Mouse (Mus musculus): ENCODE measurements around the gene Gm9125. TPM values are rescaled to one million over a fixed set of nuclear protein-coding genes. Genes with fewer than 3 reads are reported as not detected.
"Not testable (repeated sequence)": the region's sequence is repeated elsewhere in the genome, so short reads cannot be mapped to it uniquely, and the experiment has no call there.

Gm9125 gene
- not detected in 2 replicates for polyA plus RNA-seq (2014; fragmentation: Nextera tagmentation; extraction: Ambion mirVana)

DNA sequence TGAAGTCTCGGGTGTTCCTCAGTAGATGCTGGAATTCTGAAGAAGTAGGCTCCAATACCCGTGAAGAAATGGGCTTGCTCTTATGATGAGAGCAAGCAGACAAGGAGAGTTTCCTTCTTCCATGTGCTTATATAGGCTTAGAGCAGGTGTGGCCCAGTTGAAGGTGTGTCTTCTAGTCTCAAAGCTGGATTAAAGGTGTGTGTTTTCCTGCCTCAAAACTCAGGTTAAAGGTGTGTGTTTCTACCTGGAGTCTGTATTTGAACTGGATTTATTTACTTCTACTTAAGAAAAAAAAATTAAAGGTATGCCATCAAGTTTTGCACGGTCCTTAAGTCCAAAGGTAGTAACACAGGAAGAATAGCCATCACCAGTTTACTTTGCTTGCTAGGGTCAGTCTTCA lies at the start of gene Gm9125:
TSS of gene Gm9125 (minus strand) at position 101 of the 400 bp plus-strand sequence.
- not testable (repeated sequence) for H3K4me1 ChIP-seq (ENCODE audit: control insufficient read depth, insufficient read depth, low read length); H3K4me2 ChIP-seq (ENCODE audit: low read depth, low read length); H3K27ac ChIP-seq (ENCODE audit: low read depth, low read length); H3K9ac ChIP-seq (replicated peaks; ENCODE audit: low read depth, low read length); H3K4me3 ChIP-seq (ENCODE audit: low read depth, low read length); H3K27me3 ChIP-seq (ENCODE audit: control insufficient read depth, insufficient read depth, low read length); ATAC-seq (ENCODE audit: low read depth); H3K36me3 ChIP-seq (ENCODE audit: control insufficient read depth, insufficient read depth, low read length); H3K9me3 ChIP-seq (ENCODE audit: control insufficient read depth, low read length)
- whole genome bisulfite sequencing = 88% methylated on average over 1 of the region's 3 CpGs

DNA sequence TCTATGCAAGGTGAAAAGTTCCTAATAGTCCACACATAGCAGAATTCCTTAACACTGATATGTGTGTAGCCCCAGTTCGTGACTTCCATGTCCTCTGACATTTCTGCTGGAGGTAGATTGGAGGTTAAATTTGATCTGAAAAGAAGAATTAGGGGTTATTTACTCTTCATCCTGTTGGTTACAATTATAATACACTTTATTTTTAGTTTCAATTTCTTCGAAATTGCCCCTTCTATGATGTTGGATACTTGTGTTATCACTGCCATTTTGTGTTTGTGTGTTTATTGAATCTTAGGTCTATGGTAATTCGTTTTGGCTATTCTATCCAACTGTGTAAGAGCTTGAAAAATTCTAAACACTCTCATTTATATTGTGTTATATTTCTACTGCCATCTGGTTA lies 17.9 kb upstream of the Gm9125 start, which contains the start of gene Gm10697:
TSS of gene Gm10697 (minus strand) at position 101 of the 400 bp plus-strand sequence.
- not testable (repeated sequence) for H3K4me2 ChIP-seq (ENCODE audit: low read depth, low read length); H3K36me3 ChIP-seq (ENCODE audit: control insufficient read depth, insufficient read depth, low read length); H3K9me3 ChIP-seq (ENCODE audit: control insufficient read depth, low read length); H3K27me3 ChIP-seq (ENCODE audit: control insufficient read depth, insufficient read depth, low read length); H3K4me3 ChIP-seq (ENCODE audit: low read depth, low read length); H3K9ac ChIP-seq (replicated peaks; ENCODE audit: low read depth, low read length); H3K4me1 ChIP-seq (ENCODE audit: control insufficient read depth, insufficient read depth, low read length); H3K27ac ChIP-seq (ENCODE audit: low read depth, low read length); ATAC-seq (ENCODE audit: low read depth)
- WGBS = 86% methylated on average over 1 of the region's 3 CpGs

DNA sequence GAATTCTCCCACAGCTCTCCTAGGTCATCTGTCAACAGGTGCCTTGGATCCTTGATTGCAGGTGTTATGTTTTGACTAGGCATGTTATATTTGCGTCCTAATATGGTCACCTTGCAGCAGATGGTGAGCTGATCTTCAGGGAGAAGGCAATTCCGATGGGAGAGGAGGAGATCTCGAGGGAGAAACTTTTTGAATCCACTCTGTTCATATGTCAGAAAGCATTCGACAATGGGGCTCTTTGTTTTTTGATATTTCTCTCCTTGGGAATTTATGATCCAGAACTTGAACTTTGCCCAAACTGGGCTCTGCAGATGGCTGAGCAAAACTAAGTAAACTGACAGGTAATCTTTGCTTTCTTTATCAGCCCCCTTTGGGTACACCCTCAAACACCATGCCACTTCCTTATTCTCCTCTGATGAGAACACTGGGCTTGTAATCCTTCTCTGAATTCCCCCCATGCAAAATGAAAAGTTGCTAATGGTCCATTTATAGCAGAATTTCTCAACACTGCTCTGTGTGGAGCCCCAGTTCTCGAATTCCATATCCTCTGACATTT lies 5.0 kb downstream of the Gm9125 start:
- not testable (repeated sequence) for H3K27me3 ChIP-seq (ENCODE audit: control insufficient read depth, insufficient read depth, low read length)
- WGBS = no CpG with 5 or more reads among the region's 5 CpGs

DNA sequence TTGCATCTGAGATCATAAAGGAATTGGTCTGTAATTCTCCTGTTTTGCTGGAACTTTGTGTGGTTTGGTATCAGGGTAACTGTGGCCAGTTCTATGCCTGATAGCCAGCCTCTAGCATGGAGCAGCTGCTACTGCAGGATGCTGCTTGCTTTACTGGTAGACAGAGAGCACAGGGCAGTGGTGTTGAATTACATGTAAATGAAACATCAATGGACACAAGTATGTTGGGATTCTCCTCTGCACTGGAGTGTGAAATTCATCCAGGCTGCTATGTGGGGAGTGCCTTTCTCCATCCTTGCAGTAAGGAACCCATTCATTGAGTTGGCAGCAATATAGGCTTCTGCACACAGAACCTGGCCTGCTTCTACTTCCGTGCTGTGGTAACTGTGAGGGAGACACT lies 16.4 kb downstream of the Gm9125 start:
- not testable (repeated sequence) for ATAC-seq (ENCODE audit: low read depth); H3K27ac ChIP-seq (ENCODE audit: low read depth, low read length); H3K9me3 ChIP-seq (ENCODE audit: control insufficient read depth, low read length); H3K4me3 ChIP-seq (ENCODE audit: low read depth, low read length); H3K36me3 ChIP-seq (ENCODE audit: control insufficient read depth, insufficient read depth, low read length); H3K9ac ChIP-seq (replicated peaks; ENCODE audit: low read depth, low read length); H3K27me3 ChIP-seq (ENCODE audit: control insufficient read depth, insufficient read depth, low read length); H3K4me2 ChIP-seq (ENCODE audit: low read depth, low read length); H3K4me1 ChIP-seq (ENCODE audit: control insufficient read depth, insufficient read depth, low read length)
- 100% methylated on average over 1 of the region's 1 CpGs for WGBS

More for the DNA sequence above, 5.0 kb downstream of the Gm9125 start:
- not testable (repeated sequence) for H3K9me3 ChIP-seq (ENCODE audit: control insufficient read depth, low read length); H3K4me3 ChIP-seq (ENCODE audit: low read depth, low read length); H3K4me1 ChIP-seq (ENCODE audit: control insufficient read depth, insufficient read depth, low read length); ATAC-seq (ENCODE audit: low read depth); H3K4me2 ChIP-seq (ENCODE audit: low read depth, low read length); H3K27ac ChIP-seq (ENCODE audit: low read depth, low read length); H3K9ac ChIP-seq (replicated peaks; ENCODE audit: low read depth, low read length); H3K36me3 ChIP-seq (ENCODE audit: control insufficient read depth, insufficient read depth, low read length)

DNA sequence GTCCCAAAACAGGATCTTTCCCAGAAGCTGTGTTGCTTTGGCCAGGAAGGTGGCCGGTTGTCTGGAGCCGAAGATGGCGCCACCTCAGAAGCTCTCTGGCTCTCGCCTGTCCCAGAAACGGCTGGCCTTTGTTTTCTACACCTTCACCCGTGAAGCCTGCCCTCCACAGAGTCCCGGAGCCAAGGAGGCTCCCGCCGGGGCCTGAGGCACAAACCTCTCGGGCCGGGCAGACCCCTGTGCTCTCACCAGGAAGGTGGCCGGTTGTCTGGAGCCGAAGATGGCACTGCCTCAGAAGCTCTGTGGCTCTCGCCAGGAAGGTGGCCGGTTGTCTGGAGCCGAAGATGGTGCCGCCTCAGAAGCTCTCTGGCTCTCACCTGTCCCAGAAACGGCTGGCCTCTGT lies 20.3 kb downstream of the Gm9125 start:
- H3K9me3 ChIP-seq (ENCODE audit: control insufficient read depth, low read length); H3K4me2 ChIP-seq (ENCODE audit: low read depth, low read length); H3K9ac ChIP-seq (replicated peaks; ENCODE audit: low read depth, low read length); H3K36me3 ChIP-seq (ENCODE audit: control insufficient read depth, insufficient read depth, low read length); ATAC-seq (ENCODE audit: low read depth); H3K27me3 ChIP-seq (ENCODE audit: control insufficient read depth, insufficient read depth, low read length); H3K4me3 ChIP-seq (ENCODE audit: low read depth, low read length); H3K4me1 ChIP-seq (ENCODE audit: control insufficient read depth, insufficient read depth, low read length); H3K27ac ChIP-seq (ENCODE audit: low read depth, low read length): not testable (repeated sequence)
- WGBS = 95% methylated on average over 12 of the region's 18 CpGs

Other genes with a start within 250 kb of the Gm9125 start
- not detected in 2 replicates for gene Tdpoz3, start 228.9 kb downstream of the Gm9125 start, polyA plus RNA-seq (2014; fragmentation: Nextera tagmentation; extraction: Ambion mirVana)
- not detected in 2 replicates for gene Gm9117, start 111.3 kb downstream of the Gm9125 start, polyA plus RNA-seq (2014; fragmentation: Nextera tagmentation; extraction: Ambion mirVana)
- not detected in 2 replicates for gene Tdpoz5, start 93.6 kb downstream of the Gm9125 start, polyA plus RNA-seq (2014; fragmentation: Nextera tagmentation; extraction: Ambion mirVana)
- gene Gm10697, start 17.8 kb upstream of the Gm9125 start, polyA plus RNA-seq (2014; fragmentation: Nextera tagmentation; extraction: Ambion mirVana) = not detected in 2 replicates
- not detected in 2 replicates for gene Gm10696, start 123.3 kb upstream of the Gm9125 start, polyA plus RNA-seq (2014; fragmentation: Nextera tagmentation; extraction: Ambion mirVana)
- not detected in 2 replicates for gene Gm5286, start 141.8 kb upstream of the Gm9125 start, polyA plus RNA-seq (2014; fragmentation: Nextera tagmentation; extraction: Ambion mirVana)
- gene Gm4778, start 209.2 kb upstream of the Gm9125 start, polyA plus RNA-seq (2014; fragmentation: Nextera tagmentation; extraction: Ambion mirVana) = not detected in 2 replicates

Measured in neural tube, embryonic 14.5 days (tissue).